Mouse (Mus musculus) erythroblast, embryonic 14.5 days (primary cell): ENCODE data around the gene Olfr157.

Experiments
- GATA1 ChIP-seq: IDR thresholded peaks from 2 replicates; pipeline ENCODE4 v1.6.1; 2012; ENCODE audit warnings: low read length, inconsistent platforms, mixed read lengths
- TAL1 ChIP-seq: IDR thresholded peaks from 3 replicates; pipeline ENCODE4 v1.6.1; 2012; ENCODE audit warnings: low read length, inconsistent platforms, mixed read lengths

- no peak for TF ChIP-seq GATA1
- TF ChIP-seq TAL1 = no peak
Observed at GRCm38 (mm10) chr4:43863298-43863697, 23.3 kb upstream of the Olfr157 start.
